Mouse (Mus musculus): ENCODE measurements around the gene Steap4. TPM values are rescaled to one million over a fixed set of nuclear protein-coding genes. Genes with fewer than 3 reads are reported as not detected.
"Not testable (repeated sequence)": the region's sequence is repeated elsewhere in the genome, so short reads cannot be mapped to it uniquely, and the experiment has no call there.

Gene Steap4
- polyA plus RNA-seq, 1 experiment from 2014 or later: 0.50 TPM

DNA sequence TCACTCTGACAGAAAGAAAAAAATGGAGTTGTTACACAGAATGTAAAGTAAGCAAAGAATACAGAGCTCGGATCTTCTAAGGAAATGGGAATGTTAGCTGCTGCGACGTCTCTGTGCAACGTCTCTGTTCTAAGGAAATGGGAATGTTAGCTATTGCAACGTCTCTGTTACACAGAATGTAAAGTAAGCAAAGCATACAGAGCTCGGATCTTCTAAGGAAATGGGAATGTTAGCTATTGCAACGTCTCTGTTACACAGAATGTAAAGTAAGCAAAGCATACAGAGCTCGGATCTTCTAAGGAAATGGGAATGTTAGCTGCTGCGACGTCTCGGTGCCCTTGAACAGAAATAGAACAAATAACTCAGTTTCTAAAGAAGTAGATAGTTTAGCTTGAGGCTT, 26.8 kb upstream of the Steap4 start:
- not testable (repeated sequence) for H3K27me3 ChIP-seq (ENCODE audit: control insufficient read depth, insufficient read depth, low read length); H3K27ac ChIP-seq (replicated peaks; ENCODE audit: low read depth, low read length); H3K9me3 ChIP-seq (replicated peaks; ENCODE audit: control insufficient read depth, low read length); H3K4me2 ChIP-seq (ENCODE audit: low read depth, low read length); DNase-seq (ENCODE audit: low spot score); H3K9ac ChIP-seq (replicated peaks; ENCODE audit: low read length); ATAC-seq (replicated peaks; ENCODE audit: insufficient number of reproducible peaks, low FRiP score, low TSS enrichment, low read depth); H3K36me3 ChIP-seq (replicated peaks; ENCODE audit: control insufficient read depth, insufficient read depth, low read depth, low read length); H3K4me1 ChIP-seq (ENCODE audit: control insufficient read depth, insufficient read depth, low read length); H3K4me3 ChIP-seq (ENCODE audit: low read depth, low read length)
- WGBS: 63% methylated on average over 11 of the region's 11 CpGs

DNA sequence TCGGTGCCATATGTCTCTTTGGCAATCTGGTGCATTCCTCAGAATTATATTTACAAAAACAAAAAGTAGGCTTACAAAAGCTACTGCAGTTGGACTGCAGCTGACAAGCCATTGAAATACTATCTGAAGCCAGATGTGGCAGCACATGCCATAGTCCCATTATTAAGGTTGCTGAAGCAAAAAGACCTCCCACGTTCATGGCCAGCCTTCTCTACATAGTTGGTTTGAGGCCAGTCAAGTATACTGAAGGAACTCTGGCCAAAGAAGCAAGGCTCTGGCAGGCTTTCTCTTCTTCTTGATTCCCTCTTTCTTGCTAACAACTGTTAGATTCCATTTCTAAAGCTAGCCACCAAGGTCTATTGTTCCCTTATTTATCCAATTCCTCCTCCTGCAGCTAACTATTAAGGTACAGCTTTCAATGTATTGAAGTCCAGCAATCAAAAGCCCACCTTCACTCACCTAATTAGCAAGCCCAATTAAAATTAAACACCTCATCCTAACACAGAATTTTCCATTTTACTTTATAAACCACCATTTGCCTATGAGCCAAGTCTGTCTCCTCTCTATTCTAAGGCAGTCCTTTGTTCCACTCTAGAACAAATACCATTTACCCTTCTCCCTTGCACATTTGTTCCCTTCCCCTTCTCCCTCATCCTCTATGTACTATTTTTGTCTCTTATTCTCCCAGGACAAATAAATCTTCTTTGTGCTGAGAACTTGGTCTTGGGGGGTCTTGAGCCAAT, 26.2 kb upstream of the Steap4 start:
- DNase-seq (ENCODE audit: low spot score): no peak
- Histone ChIP-seq H3K36me3 (replicated peaks; ENCODE audit: control insufficient read depth, insufficient read depth, low read depth, low read length) (no peaks in the 10 kb centered on the region), H3K9ac (replicated peaks; ENCODE audit: low read length) (no peak overlapping the region), H3K4me1 (ENCODE audit: control insufficient read depth, insufficient read depth, low read length) (no peaks in the 10 kb centered on the region), H3K9me3 (replicated peaks; ENCODE audit: control insufficient read depth, low read length) (no peaks in the 10 kb centered on the region), H3K4me3 (ENCODE audit: low read depth, low read length) (no peak overlapping the region), H3K27me3 (ENCODE audit: control insufficient read depth, insufficient read depth, low read length) (no peaks in the 10 kb centered on the region), H3K4me2 (ENCODE audit: low read depth, low read length) (no peak overlapping the region), H3K27ac (replicated peaks; ENCODE audit: low read depth, low read length) (no peak overlapping the region)
- WGBS: 76% methylated on average over 2 of the region's 2 CpGs
- ATAC-seq (replicated peaks; ENCODE audit: insufficient number of reproducible peaks, low FRiP score, low TSS enrichment, low read depth): no peak

DNA sequence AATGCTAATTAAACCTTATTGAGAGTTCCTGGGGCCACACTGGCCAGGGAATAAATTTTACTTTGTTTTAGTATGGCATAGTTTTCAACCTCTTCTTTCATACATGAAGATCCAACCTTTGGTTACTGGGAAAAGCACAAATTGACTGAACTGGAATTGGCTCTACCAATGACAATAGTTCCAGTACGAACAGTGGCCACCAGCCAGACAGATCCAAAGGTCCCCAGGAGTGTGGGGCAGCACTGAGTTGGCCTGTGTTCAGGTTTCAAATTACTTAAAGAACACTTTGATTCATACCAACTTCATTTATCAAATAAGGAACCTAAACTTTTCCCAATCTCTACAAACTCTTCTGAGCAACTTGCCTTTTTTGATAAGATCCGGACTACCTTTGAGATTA, 5.4 kb upstream of the Steap4 start:
- no peak for DNase-seq (ENCODE audit: low spot score)
- Histone ChIP-seq H3K4me1 (ENCODE audit: control insufficient read depth, insufficient read depth, low read length) (no peaks in the 10 kb centered on the region), H3K4me2 (ENCODE audit: low read depth, low read length) (no peak overlapping the region), H3K9ac (replicated peaks; ENCODE audit: low read length) (no peak overlapping the region), H3K36me3 (replicated peaks; ENCODE audit: control insufficient read depth, insufficient read depth, low read depth, low read length) (no peaks in the 10 kb centered on the region), H3K27ac (replicated peaks; ENCODE audit: low read depth, low read length) (no peak overlapping the region), H3K9me3 (replicated peaks; ENCODE audit: control insufficient read depth, low read length) (no peaks in the 10 kb centered on the region), H3K27me3 (ENCODE audit: control insufficient read depth, insufficient read depth, low read length) (no peaks in the 10 kb centered on the region), H3K4me3 (ENCODE audit: low read depth, low read length) (no peak overlapping the region)
- ATAC-seq (replicated peaks; ENCODE audit: insufficient number of reproducible peaks, low FRiP score, low TSS enrichment, low read depth): no peak
- 82% methylated on average over 2 of the region's 2 CpGs for WGBS

DNA sequence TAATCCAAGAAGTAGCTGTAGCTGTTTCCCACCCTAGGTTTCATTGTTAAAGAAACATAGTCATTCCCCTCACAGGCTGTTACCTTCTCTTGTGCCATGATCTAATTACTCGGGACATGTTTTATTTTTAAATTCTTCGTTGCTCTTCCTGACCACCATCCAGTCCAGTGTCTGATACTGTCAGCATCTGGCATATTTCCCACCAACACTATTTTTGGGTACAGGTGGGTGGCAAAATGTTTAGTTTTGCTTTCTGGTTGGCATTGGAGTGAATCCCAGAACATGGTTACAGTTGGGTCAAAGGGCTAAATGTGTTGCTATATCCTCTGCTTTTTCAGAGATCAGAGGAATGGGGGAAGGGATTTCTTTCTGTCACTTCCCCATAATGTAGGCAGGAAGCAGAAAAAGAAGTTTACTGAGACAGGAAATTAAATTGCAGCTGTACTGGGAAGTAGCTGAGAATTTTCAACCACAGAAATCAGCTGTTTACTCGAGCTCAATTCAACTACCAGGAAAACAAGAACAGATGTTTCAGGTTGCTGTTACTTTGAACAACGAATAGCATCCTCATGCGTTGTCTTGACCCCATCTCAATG, 4.8 kb upstream of the Steap4 start:
- no peak overlapping the region for H3K9ac ChIP-seq (replicated peaks; ENCODE audit: low read length)
- H3K27ac ChIP-seq (replicated peaks; ENCODE audit: low read depth, low read length): no peak overlapping the region
- H3K4me3 ChIP-seq (ENCODE audit: low read depth, low read length): no peak overlapping the region
- no peak overlapping the region for H3K4me2 ChIP-seq (ENCODE audit: low read depth, low read length)
- no peaks in the 10 kb centered on the region for H3K4me1 ChIP-seq (ENCODE audit: control insufficient read depth, insufficient read depth, low read length)
- no peaks in the 10 kb centered on the region for H3K36me3 ChIP-seq (replicated peaks; ENCODE audit: control insufficient read depth, insufficient read depth, low read depth, low read length)
- 61% methylated on average over 5 of the region's 5 CpGs for WGBS
- H3K27me3 ChIP-seq (ENCODE audit: control insufficient read depth, insufficient read depth, low read length): no peaks in the 10 kb centered on the region
- ATAC-seq (replicated peaks; ENCODE audit: insufficient number of reproducible peaks, low FRiP score, low TSS enrichment, low read depth) (no peak), DNase-seq (ENCODE audit: low spot score) (no peak)
- H3K9me3 ChIP-seq (replicated peaks; ENCODE audit: control insufficient read depth, low read length): no peaks in the 10 kb centered on the region

DNA sequence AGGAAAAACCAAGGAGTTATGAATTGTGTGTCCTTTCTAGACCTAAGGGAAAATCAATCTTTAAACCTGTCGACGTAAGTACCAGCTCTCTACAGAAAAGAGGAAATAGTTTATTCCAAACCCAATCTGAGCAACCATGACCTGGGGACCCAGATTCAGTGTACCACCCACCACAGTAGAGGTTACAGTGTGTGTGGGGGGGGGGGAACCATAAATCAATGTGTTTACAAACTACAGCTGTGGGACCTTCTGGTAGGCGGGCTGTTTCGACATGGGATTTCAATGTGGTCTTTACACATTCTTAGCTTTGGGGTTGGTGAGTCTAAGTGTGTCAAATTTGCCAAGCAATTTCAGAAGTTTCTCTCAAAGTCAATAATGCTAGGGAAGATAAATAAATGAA, 2.2 kb upstream of the Steap4 start:
- ATAC-seq (replicated peaks; ENCODE audit: insufficient number of reproducible peaks, low FRiP score, low TSS enrichment, low read depth): no peak
- Histone ChIP-seq H3K4me3 (ENCODE audit: low read depth, low read length) (no peak overlapping the region), H3K27ac (replicated peaks; ENCODE audit: low read depth, low read length) (no peak overlapping the region), H3K9me3 (replicated peaks; ENCODE audit: control insufficient read depth, low read length) (no peaks in the 10 kb centered on the region), H3K4me1 (ENCODE audit: control insufficient read depth, insufficient read depth, low read length) (no peaks in the 10 kb centered on the region), H3K36me3 (replicated peaks; ENCODE audit: control insufficient read depth, insufficient read depth, low read depth, low read length) (no peaks in the 10 kb centered on the region), H3K27me3 (ENCODE audit: control insufficient read depth, insufficient read depth, low read length) (no peaks in the 10 kb centered on the region), H3K9ac (replicated peaks; ENCODE audit: low read length) (no peak overlapping the region), H3K4me2 (ENCODE audit: low read depth, low read length) (no peak overlapping the region)
- DNase-seq (ENCODE audit: low spot score): no peak
- 95% methylated on average over 4 of the region's 4 CpGs for WGBS

DNA sequence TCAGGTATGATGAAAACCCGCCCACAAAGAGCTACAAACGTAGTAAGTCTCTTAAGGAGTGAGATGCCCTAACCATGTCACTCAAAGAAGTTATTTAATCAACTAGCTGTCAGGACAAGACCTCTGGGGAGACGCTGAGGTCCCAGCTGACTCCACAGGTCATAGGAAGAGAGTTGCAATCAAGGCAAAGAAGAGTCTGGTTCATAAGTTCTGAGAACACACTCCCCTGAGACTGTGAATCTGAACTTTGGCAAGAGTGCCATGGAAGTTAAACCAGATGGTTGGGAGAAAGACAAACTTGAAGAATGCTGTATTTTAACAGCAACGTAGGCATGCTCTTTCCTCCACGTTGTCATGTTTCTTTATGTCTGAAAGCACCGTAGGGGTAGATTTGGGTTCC, 971 bp upstream of the Steap4 start:
- no peaks in the 10 kb centered on the region for H3K36me3 ChIP-seq (replicated peaks; ENCODE audit: control insufficient read depth, insufficient read depth, low read depth, low read length)
- no peaks in the 10 kb centered on the region for H3K9me3 ChIP-seq (replicated peaks; ENCODE audit: control insufficient read depth, low read length)
- 80% methylated on average over 6 of the region's 6 CpGs for WGBS
- DNase-seq (ENCODE audit: low spot score) (no peak), ATAC-seq (replicated peaks; ENCODE audit: insufficient number of reproducible peaks, low FRiP score, low TSS enrichment, low read depth) (no peak)
- H3K27me3 ChIP-seq (ENCODE audit: control insufficient read depth, insufficient read depth, low read length): no peaks in the 10 kb centered on the region
- no peak overlapping the region for H3K4me2 ChIP-seq (ENCODE audit: low read depth, low read length)
- H3K9ac ChIP-seq (replicated peaks; ENCODE audit: low read length): no peak overlapping the region
- H3K4me3 ChIP-seq (ENCODE audit: low read depth, low read length): no peak overlapping the region
- no peaks in the 10 kb centered on the region for H3K4me1 ChIP-seq (ENCODE audit: control insufficient read depth, insufficient read depth, low read length)
- no peak overlapping the region for H3K27ac ChIP-seq (replicated peaks; ENCODE audit: low read depth, low read length)

DNA sequence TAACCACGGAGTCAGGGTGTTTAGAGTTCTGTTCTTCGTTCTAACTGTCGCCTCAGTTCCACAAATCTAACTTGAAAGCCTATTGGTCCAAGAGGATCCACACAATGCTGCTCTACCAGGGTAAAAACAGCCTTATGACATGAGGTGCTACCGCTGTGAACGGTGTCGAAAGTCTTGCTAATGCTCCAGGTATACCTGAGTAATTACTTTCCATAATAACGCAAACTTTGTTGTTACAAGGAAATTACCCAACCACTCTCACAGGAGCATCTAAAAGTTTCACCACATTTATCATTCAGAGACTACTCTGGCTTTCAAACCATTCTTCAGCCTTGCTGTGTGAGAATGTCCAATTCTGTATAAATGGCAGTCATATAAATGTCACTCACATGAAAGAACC, 856 bp downstream of the Steap4 start:
- Histone ChIP-seq H3K9ac (replicated peaks; ENCODE audit: low read length) (no peak overlapping the region), H3K4me3 (ENCODE audit: low read depth, low read length) (no peak overlapping the region), H3K27ac (replicated peaks; ENCODE audit: low read depth, low read length) (no peak overlapping the region), H3K9me3 (replicated peaks; ENCODE audit: control insufficient read depth, low read length) (no peaks in the 10 kb centered on the region), H3K27me3 (ENCODE audit: control insufficient read depth, insufficient read depth, low read length) (no peaks in the 10 kb centered on the region), H3K36me3 (replicated peaks; ENCODE audit: control insufficient read depth, insufficient read depth, low read depth, low read length) (no peaks in the 10 kb centered on the region), H3K4me2 (ENCODE audit: low read depth, low read length) (no peak overlapping the region), H3K4me1 (ENCODE audit: control insufficient read depth, insufficient read depth, low read length) (no peaks in the 10 kb centered on the region)
- no peak for DNase-seq (ENCODE audit: low spot score)
- ATAC-seq (replicated peaks; ENCODE audit: insufficient number of reproducible peaks, low FRiP score, low TSS enrichment, low read depth): no peak
- 83% methylated on average over 7 of the region's 7 CpGs for WGBS

DNA sequence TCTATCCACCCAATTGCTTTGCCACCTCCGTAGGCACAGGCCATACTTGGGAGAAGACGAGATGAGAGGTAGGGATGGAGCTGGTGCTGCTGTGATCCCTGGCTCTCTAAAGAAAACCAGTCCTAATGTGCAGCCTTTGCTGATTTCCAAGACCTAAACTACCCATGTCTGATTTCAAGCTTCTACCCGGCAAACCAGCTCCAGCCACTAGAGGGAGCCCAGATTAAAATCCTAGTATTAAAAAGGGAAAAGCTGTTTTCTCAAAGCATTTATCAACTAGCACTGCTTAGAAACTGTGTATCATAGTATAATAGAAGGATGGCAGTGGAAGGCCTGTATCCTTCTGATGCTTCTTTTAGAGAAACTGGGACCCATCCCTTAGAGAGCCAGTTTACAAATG, 5.0 kb downstream of the Steap4 start:
- no peak for ATAC-seq (replicated peaks; ENCODE audit: insufficient number of reproducible peaks, low FRiP score, low TSS enrichment, low read depth)
- no peaks in the 10 kb centered on the region for H3K27me3 ChIP-seq (ENCODE audit: control insufficient read depth, insufficient read depth, low read length)
- no peak overlapping the region for H3K9ac ChIP-seq (replicated peaks; ENCODE audit: low read length)
- H3K4me3 ChIP-seq (ENCODE audit: low read depth, low read length): no peak overlapping the region
- no peaks in the 10 kb centered on the region for H3K4me1 ChIP-seq (ENCODE audit: control insufficient read depth, insufficient read depth, low read length)
- no peaks in the 10 kb centered on the region for H3K9me3 ChIP-seq (replicated peaks; ENCODE audit: control insufficient read depth, low read length)
- H3K36me3 ChIP-seq (replicated peaks; ENCODE audit: control insufficient read depth, insufficient read depth, low read depth, low read length): no peaks in the 10 kb centered on the region
- peak; percentile 70 for DNase-seq (ENCODE audit: low spot score)
- H3K4me2 ChIP-seq (ENCODE audit: low read depth, low read length): no peak overlapping the region
- H3K27ac ChIP-seq (replicated peaks; ENCODE audit: low read depth, low read length): no peak overlapping the region
- 26% methylated on average over 3 of the region's 3 CpGs for WGBS
